Mouse (Mus musculus): Measurements from ENCODE around the gene Cdk15. TPM values are rescaled to one million over a fixed set of nuclear protein-coding genes. Genes with fewer than 3 reads are reported as not detected.

Gene Cdk15
- polyA plus RNA-seq, 1 experiment, result 0.44 TPM

- Histone ChIP-seq H3K79me2 (ENCODE audit: control insufficient read depth, insufficient read depth) (no peaks in the 10 kb centered on the region), H3ac (ENCODE audit: control insufficient read depth, insufficient read length) (no peak overlapping the region), H3K4me3 (no peak overlapping the region), H3K4me2 (ENCODE audit: low read depth) (no peak overlapping the region), H3K36me3 (ENCODE audit: control insufficient read depth, insufficient read depth) (no peaks in the 10 kb centered on the region), H3K27me3 (ENCODE audit: control insufficient read depth, insufficient read depth, insufficient read length) (no peaks in the 10 kb centered on the region)
- TF ChIP-seq SRF (IDR thresholded peaks at IDR 0.05; ENCODE audit: control insufficient read depth, insufficient read length, low read depth) (no peak), POLR2AphosphoS2 (IDR thresholded peaks at IDR 0.05; ENCODE audit: insufficient read length, low read depth) (no peak), MYOD1 (IDR thresholded peaks at IDR 0.05; ENCODE audit: control insufficient read depth in 1 of 3, insufficient read length in 2 of 3, low read depth in 2 of 3) (no peak), MYOG (IDR thresholded peaks at IDR 0.05; ENCODE audit: control insufficient read depth in 1 of 3, insufficient read depth in 1 of 3, insufficient read length in 2 of 3, low read depth in 2 of 3) (no peak), E2F4 (IDR thresholded peaks at IDR 0.05; ENCODE audit: insufficient read depth) (no peak), POLR2A (IDR thresholded peaks at IDR 0.05; ENCODE audit: insufficient read length, low read depth) (no peak), USF1 (IDR thresholded peaks at IDR 0.05; ENCODE audit: low read depth) (no peak), MAX (IDR thresholded peaks at IDR 0.05; ENCODE audit: low read depth) (no peak), TCF12 (IDR thresholded peaks at IDR 0.05; ENCODE audit: insufficient read depth, poor library complexity, severe bottlenecking) (no peak), TCF3 (IDR thresholded peaks at IDR 0.05; ENCODE audit: insufficient read length, low read depth) (no peak), CEBPB (IDR thresholded peaks at IDR 0.05; ENCODE audit: insufficient read depth, poor library complexity, severe bottlenecking) (no peak), REST (IDR thresholded peaks at IDR 0.05; ENCODE audit: insufficient read depth, insufficient read length) (no peak)
These were observed 31.0 kb downstream of the Cdk15 start for GRCm38 (mm10) chr1:59287733-59288132.

DNA sequence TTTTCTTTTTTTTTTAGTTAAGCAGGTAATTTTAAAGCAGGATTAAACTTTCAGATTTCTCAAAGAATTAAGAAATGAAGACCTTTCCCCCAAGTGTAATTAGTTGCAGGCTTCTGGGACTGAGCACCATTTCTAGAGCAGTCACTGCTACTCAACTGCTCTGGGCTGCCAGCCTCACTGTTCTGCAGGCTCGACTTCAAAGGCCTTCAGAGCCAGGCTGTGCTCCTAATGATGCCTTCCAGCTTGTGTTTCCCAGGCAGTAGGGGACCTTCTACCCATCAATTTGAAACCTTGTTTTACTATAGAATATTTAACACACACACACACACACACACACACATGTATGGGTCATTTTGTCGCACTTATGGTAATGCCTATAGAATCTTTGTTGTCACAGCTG lies 34.9 kb downstream of the Cdk15 start:
- Histone ChIP-seq H3K27me3 (ENCODE audit: control insufficient read depth, insufficient read depth, insufficient read length) (peaks cover 1% of the 10 kb centered on the region), H3K79me2 (ENCODE audit: control insufficient read depth, insufficient read depth) (no peaks in the 10 kb centered on the region), H3K4me3 (no peak overlapping the region), H3K36me3 (ENCODE audit: control insufficient read depth, insufficient read depth) (no peaks in the 10 kb centered on the region), H3ac (ENCODE audit: control insufficient read depth, insufficient read length) (no peak overlapping the region), H3K4me2 (ENCODE audit: low read depth) (no peak overlapping the region)
- TF ChIP-seq MYOD1 (IDR thresholded peaks at IDR 0.05; ENCODE audit: control insufficient read depth in 1 of 3, insufficient read length in 2 of 3, low read depth in 2 of 3), result no peak
- no peak for TF ChIP-seq MAX (IDR thresholded peaks at IDR 0.05; ENCODE audit: low read depth)
- TF ChIP-seq SRF (IDR thresholded peaks at IDR 0.05; ENCODE audit: control insufficient read depth, insufficient read length, low read depth), result no peak
- TF ChIP-seq CEBPB (IDR thresholded peaks at IDR 0.05; ENCODE audit: insufficient read depth, poor library complexity, severe bottlenecking), result no peak
- no peak for TF ChIP-seq REST (IDR thresholded peaks at IDR 0.05; ENCODE audit: insufficient read depth, insufficient read length)
- TF ChIP-seq MYOG (IDR thresholded peaks at IDR 0.05; ENCODE audit: control insufficient read depth in 1 of 3, insufficient read depth in 1 of 3, insufficient read length in 2 of 3, low read depth in 2 of 3), result no peak
- no peak for TF ChIP-seq POLR2AphosphoS2 (IDR thresholded peaks at IDR 0.05; ENCODE audit: insufficient read length, low read depth)
- TF ChIP-seq TCF12 (IDR thresholded peaks at IDR 0.05; ENCODE audit: insufficient read depth, poor library complexity, severe bottlenecking), result no peak
- no peak for TF ChIP-seq POLR2A (IDR thresholded peaks at IDR 0.05; ENCODE audit: insufficient read length, low read depth)
- no peak for TF ChIP-seq E2F4 (IDR thresholded peaks at IDR 0.05; ENCODE audit: insufficient read depth)
- no peak for TF ChIP-seq USF1 (IDR thresholded peaks at IDR 0.05; ENCODE audit: low read depth)
- no peak for TF ChIP-seq TCF3 (IDR thresholded peaks at IDR 0.05; ENCODE audit: insufficient read length, low read depth)

- no peak overlapping the region for H3K4me3 ChIP-seq
- peaks cover 6% of the 10 kb centered on the region for H3K27me3 ChIP-seq (ENCODE audit: control insufficient read depth, insufficient read depth, insufficient read length)
- no peak overlapping the region for H3K4me2 ChIP-seq (ENCODE audit: low read depth)
- H3ac ChIP-seq (ENCODE audit: control insufficient read depth, insufficient read length), result no peak overlapping the region
- TF ChIP-seq SRF (IDR thresholded peaks at IDR 0.05; ENCODE audit: control insufficient read depth, insufficient read length, low read depth) (no peak), REST (IDR thresholded peaks at IDR 0.05; ENCODE audit: insufficient read depth, insufficient read length) (no peak), USF1 (IDR thresholded peaks at IDR 0.05; ENCODE audit: low read depth) (no peak), MYOD1 (IDR thresholded peaks at IDR 0.05; ENCODE audit: control insufficient read depth in 1 of 3, insufficient read length in 2 of 3, low read depth in 2 of 3) (no peak), E2F4 (IDR thresholded peaks at IDR 0.05; ENCODE audit: insufficient read depth) (no peak), TCF3 (IDR thresholded peaks at IDR 0.05; ENCODE audit: insufficient read length, low read depth) (no peak), MYOG (IDR thresholded peaks at IDR 0.05; ENCODE audit: control insufficient read depth in 1 of 3, insufficient read depth in 1 of 3, insufficient read length in 2 of 3, low read depth in 2 of 3) (no peak), CEBPB (IDR thresholded peaks at IDR 0.05; ENCODE audit: insufficient read depth, poor library complexity, severe bottlenecking) (no peak), POLR2A (IDR thresholded peaks at IDR 0.05; ENCODE audit: insufficient read length, low read depth) (no peak)
- H3K79me2 ChIP-seq (ENCODE audit: control insufficient read depth, insufficient read depth), result no peaks in the 10 kb centered on the region
- no peaks in the 10 kb centered on the region for H3K36me3 ChIP-seq (ENCODE audit: control insufficient read depth, insufficient read depth)
These were observed 39.1 kb downstream of the Cdk15 start for GRCm38 (mm10) chr1:59295769-59296168.

- peaks cover 9% of the 10 kb centered on the region for H3K27me3 ChIP-seq (ENCODE audit: control insufficient read depth, insufficient read depth, insufficient read length)
- no peak overlapping the region for H3K4me2 ChIP-seq (ENCODE audit: low read depth)
- H3K79me2 ChIP-seq (ENCODE audit: control insufficient read depth, insufficient read depth), result no peaks in the 10 kb centered on the region
- H3ac ChIP-seq (ENCODE audit: control insufficient read depth, insufficient read length), result no peak overlapping the region
- no peaks in the 10 kb centered on the region for H3K36me3 ChIP-seq (ENCODE audit: control insufficient read depth, insufficient read depth)
- no peak overlapping the region for H3K4me3 ChIP-seq
- TF ChIP-seq REST (IDR thresholded peaks at IDR 0.05; ENCODE audit: insufficient read depth, insufficient read length) (no peak), USF1 (IDR thresholded peaks at IDR 0.05; ENCODE audit: low read depth) (no peak), MYOG (IDR thresholded peaks at IDR 0.05; ENCODE audit: control insufficient read depth in 1 of 3, insufficient read depth in 1 of 3, insufficient read length in 2 of 3, low read depth in 2 of 3) (no peak), CEBPB (IDR thresholded peaks at IDR 0.05; ENCODE audit: insufficient read depth, poor library complexity, severe bottlenecking) (no peak), E2F4 (IDR thresholded peaks at IDR 0.05; ENCODE audit: insufficient read depth) (no peak), POLR2AphosphoS2 (IDR thresholded peaks at IDR 0.05; ENCODE audit: insufficient read length, low read depth) (no peak), TCF3 (IDR thresholded peaks at IDR 0.05; ENCODE audit: insufficient read length, low read depth) (no peak), TCF12 (IDR thresholded peaks at IDR 0.05; ENCODE audit: insufficient read depth, poor library complexity, severe bottlenecking) (no peak), SRF (IDR thresholded peaks at IDR 0.05; ENCODE audit: control insufficient read depth, insufficient read length, low read depth) (no peak), MYOD1 (IDR thresholded peaks at IDR 0.05; ENCODE audit: control insufficient read depth in 1 of 3, insufficient read length in 2 of 3, low read depth in 2 of 3) (no peak), POLR2A (IDR thresholded peaks at IDR 0.05; ENCODE audit: insufficient read length, low read depth) (no peak), MAX (IDR thresholded peaks at IDR 0.05; ENCODE audit: low read depth) (no peak)
These were observed 40.5 kb downstream of the Cdk15 start for GRCm38 (mm10) chr1:59297167-59297566.
